Mouse (Mus musculus): ENCODE data around the gene Gm21762.
"Not testable (repeated sequence)": the region's sequence is repeated elsewhere in the genome, so short reads cannot be mapped to it uniquely, and the experiment has no call there.

Gm21762 gene

DNA sequence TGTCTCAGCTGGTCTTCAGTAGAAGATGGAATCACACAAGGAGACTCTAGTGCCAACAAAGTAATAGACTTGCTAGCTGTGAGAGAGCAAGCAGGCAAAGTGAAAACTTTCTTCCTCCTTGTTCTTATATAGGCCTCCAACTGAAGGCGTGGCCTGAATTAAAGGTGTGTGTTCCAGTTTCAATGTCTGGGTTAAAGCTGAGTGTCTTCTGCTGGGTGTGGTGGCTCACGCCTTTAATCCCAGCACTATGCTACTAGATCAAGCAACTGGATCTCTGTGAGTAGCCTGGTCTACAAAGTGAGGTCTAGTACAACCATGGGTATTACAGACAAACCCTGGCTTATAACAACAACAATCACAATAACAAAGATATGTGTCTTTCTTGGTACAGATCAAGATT is at the start of gene Gm21762:
Gene Gm21762 (minus strand): TSS at position 101 of the 400 bp plus-strand sequence.
- DNase-seq (ENCODE audit: low spot score in 2 of 2), result not testable (repeated sequence)

DNA sequence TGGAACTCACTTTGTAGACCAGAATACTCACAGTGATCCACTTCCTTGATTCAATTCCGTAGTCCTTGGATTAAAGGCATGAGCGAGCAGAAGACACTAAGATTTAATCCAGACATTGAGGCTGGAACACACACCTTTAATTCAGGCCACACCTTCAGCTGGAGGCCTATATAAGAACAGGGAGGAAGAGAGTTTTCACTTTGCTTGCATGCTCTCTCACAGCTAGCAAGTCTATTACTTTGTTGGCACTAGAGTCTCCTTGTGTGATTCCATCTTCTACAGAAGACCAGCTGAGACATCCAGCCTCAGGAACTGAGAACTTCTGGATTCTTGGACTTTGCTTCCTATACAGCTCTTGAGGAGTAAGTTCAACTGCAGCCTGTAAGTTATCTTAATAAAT is 47.1 kb upstream of the Gm21762 start, which contains the start of gene AF067061:
Gene AF067061 (plus strand): TSS at position 245 of the 400 bp plus-strand sequence.
- not testable (repeated sequence) for DNase-seq (ENCODE audit: low spot score in 2 of 2)

GRCm38 (mm10) chr13:120259718-120260117 is 44.0 kb upstream of the Gm21762 start:
- DNase-seq (ENCODE audit: low spot score in 2 of 2), result not testable (repeated sequence)

- not testable (repeated sequence) for DNase-seq (ENCODE audit: low spot score in 2 of 2)
Measured at GRCm38 (mm10) chr13:120258817-120259658, 43.3 kb upstream of the Gm21762 start.

DNA sequence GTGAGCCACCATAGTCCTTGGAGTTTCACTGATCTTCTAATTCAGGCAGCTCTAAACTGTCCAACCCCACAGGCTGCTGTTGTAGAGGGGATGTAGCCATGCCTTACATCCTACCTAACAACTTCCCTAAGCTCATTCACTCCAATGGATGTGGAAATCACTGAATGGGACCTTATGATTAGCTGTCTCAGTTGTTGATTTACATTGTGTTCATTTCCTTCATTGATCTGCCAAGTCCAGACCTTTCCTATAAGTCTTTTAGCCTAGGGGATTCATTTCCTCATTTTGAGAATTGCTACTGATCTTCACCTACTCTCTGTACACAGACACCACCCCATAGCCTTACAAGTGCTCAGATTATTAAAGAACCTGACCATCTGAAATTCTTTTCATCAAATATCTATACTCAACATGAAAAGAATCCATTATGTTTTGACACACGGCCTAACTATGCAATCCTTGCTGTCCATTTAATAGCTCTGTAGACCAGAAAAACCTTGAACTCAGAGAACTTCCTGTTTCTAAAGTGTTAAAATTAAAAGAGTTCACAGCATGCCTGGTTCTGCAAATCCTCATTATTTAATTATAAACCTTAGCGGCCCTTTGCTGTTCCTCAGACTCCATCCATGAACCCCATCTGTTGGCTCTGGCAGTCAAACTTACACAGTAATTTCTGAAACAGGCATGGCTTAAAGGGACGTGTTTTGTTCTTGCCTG is 35.6 kb upstream of the Gm21762 start:
- not testable (repeated sequence) for DNase-seq (ENCODE audit: low spot score in 2 of 2)

DNA sequence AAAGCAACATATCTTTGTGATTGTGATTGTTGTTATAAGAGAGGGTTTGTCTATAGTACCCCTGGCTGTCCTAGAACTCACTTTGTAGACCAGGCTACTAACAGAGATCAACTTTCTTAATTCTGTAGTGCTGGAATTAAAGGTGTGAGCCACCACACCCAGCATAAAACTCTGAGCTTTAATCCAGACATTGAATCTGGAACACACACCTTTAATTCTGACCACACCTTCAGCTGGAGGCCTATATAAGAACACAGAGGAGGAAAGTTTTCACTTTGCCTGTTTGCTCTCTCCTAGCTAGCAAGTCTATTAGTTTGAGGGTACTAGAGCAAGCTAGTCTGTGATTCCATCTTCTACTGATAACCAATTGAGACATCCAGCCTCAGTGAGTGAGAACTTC is 23.1 kb upstream of the Gm21762 start, which contains the start of gene Gm21731:
Gene Gm21731 (plus strand): TSS at position 301 of the 400 bp plus-strand sequence.
- DNase-seq (ENCODE audit: low spot score in 2 of 2), result not testable (repeated sequence)

- not testable (repeated sequence) for DNase-seq (ENCODE audit: low spot score in 2 of 2)
Measured at GRCm38 (mm10) chr13:120232447-120233049, 16.8 kb upstream of the Gm21762 start.

GRCm38 (mm10) chr13:120231798-120232197 is 16.1 kb upstream of the Gm21762 start:
- DNase-seq (ENCODE audit: low spot score in 2 of 2), result not testable (repeated sequence)

DNA sequence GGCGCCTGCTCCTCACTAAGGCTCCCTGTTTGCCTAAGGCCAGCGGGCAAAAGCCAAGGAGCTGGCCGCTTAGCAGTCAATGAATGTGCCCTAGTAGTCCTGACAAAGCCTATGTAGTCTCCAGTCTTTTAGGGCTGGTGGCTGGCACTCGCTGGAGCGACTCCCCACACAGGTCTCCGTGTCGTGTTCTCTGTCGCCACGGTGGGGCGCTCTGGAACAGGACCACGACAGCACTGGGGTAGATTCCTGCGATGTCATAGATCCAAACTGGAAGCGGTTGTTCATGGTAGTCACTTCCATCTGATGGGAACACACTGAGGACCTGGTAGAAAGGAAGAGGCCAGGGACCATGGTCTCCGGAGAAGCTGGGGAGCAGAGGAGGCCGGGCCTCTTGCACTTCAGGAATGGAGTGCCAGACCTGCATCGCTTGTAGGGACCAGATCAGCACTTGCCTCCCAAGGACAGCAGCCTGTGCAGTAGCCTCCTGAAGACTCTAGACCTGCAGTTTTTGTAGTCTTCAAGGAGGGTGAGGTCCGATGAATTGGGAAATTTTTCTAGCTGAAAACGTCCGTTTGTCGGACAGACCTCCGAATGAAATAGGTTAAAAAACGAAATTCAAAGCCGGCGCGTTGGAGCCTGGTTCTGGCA is 7.4 kb upstream of the Gm21762 start:
- not testable (repeated sequence) for DNase-seq (ENCODE audit: low spot score in 2 of 2)

DNA sequence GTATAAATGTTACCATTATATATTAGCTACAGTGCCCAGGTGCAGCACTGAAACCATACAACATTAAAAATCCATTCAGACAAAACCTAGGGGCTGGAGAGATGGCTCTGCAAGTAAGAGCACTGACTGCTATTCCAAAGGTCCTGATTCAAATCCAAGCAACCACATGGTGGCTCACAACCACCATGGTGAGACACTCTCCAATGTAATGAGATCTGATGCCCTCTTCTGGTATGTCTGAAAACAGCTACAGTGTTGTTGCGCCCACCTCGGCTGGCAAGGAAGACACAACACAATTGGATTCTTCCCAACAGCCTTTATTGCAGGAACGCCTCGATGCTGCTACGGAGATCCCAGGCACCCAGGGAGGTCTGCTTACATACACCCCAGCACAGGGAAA is 5.2 kb upstream of the Gm21762 start:
- DNase-seq (ENCODE audit: low spot score in 2 of 2), result not testable (repeated sequence)

DNA sequence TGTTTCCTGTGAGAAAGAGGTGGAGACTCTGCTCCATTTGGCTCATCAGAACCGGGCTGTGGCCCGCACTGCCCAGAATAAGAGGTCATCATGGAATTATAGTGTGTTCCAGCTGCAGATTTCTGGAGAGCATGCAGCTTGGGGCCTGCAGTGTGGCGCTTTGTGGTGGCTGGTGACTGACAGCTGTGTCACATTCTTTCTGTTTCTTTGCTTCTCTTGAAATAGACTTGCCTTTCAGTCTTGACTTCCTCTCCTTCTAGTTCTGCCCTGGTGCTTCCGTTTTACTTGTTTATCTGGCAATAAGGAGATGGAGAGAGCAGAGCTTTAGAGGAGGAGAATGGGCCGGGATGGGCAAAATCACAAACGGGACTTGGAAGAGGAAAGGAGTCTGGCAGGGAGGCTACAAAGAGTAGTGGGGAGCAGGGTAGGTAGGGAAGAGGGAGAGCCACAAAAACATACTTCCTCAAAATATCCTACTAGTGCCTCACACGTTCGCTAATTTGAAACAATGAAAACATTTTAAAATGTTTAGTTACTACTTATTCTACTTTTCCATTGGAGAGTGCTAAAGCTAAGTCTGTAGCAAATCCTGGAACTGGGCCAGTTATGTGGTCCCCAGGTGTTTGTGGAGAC is 19.4 kb downstream of the Gm21762 start:
- DNase-seq (ENCODE audit: low spot score in 2 of 2), result not testable (repeated sequence)

DNA sequence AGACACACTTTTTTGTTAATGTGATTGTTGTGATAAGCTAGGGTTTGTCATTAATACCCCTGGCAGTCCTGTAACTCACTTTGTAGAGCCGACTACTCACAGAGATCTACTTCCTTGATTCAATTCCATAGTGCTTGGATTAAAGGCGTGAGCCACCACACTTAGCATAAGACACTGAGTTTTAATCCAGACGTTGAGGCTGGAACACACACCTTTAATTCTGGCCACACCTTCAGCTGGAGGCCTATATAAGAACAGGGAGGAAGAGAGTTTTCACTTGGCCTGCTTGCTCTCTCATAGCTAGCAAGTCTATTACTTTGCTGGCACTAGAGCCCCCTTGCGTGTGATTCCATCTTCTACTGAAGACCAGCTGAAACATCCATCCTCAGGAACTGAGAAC is 43.6 kb downstream of the Gm21762 start, which contains the start of gene Gm21818:
Gene Gm21818 (plus strand): TSS at position 301 of the 400 bp plus-strand sequence.
- not testable (repeated sequence) for DNase-seq (ENCODE audit: low spot score in 2 of 2)

- not testable (repeated sequence) for DNase-seq (ENCODE audit: low spot score in 2 of 2)
Measured at GRCm38 (mm10) chr13:120168301-120168700, 47.4 kb downstream of the Gm21762 start.
